Mouse (Mus musculus) liver, embryonic 14.5 days (tissue): ENCODE measurements at regions not wholly inside any gene's neighbourhood (a gene's known extent, or its start where the extent isn't known, plus 50 kb on each side); places are given as distances from the start of the nearest gene placed in this dataset.

ENCODE experiments used
- CTCF ChIP-seq: IDR thresholded peaks from 2 replicates; pipeline ENCODE4 v1.5.1; 2016; ENCODE audit warnings: antibody characterized with exemption, low read depth, control low read depth
- EP300 ChIP-seq: IDR thresholded peaks from 2 replicates; pipeline ENCODE4 v1.6.1; 2016; ENCODE audit warnings: antibody characterized with exemption, low read depth

DNA sequence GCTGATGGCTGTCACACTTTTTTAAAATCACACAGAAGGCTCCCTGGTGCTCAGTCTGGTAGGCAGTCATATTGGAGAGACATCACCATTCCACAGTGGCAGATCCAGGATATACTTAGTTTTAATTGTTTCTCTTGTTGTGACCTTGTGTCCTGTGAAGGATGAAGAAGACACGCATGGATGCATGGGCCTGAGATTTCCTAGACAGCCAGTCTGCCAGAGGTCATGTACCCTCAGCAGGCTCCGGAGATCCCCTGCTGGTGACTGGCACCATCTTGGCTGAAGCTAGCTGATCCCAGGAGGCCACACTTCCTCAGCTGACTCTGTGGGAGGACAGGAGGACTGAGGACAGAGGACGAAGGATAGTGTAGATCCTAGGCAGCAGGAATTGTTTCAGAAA is 506.7 kb upstream of the Sox11 start:
- TF ChIP-seq EP300 (no peak), CTCF (no peak)
